Mouse (Mus musculus): Measurements from ENCODE around the gene Dcxr.

DNA sequence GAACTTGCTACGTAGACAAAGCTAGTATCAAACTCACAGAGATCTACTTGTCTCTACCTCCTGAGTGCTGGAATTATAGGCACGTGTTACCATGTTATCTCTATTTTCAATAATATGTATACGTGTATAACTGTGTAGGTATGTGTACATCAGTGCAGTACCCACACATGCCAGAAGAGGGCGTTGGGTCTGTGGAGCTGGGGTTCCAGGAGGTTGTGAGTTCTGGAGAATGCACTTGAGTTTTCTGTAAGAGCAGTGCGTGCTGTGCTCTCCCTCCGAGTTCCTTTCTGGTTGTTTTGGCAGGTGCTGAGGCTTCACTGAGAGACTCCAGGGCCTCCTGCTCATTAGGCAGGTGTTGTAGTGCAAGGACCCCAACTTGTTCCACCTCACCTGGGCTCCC, 30.5 kb downstream of the Dcxr start:
- no peak for TF ChIP-seq REST (IDR thresholded peaks at IDR 0.05; ENCODE audit: insufficient read depth, insufficient read length)
- no peak for TF ChIP-seq USF1 (IDR thresholded peaks at IDR 0.05; ENCODE audit: low read depth)

Data from myocyte (in vitro differentiated cells).